Mouse (Mus musculus) stomach, embryonic 16.5 days (tissue): ENCODE data around the gene Abca4. TPM values are rescaled to one million over a fixed set of nuclear protein-coding genes. Genes with fewer than 3 reads are reported as not detected.
A peak's percentile ranks its signal among the peaks of the same experiment; 100 is the strongest.

Experiments
- ATAC-seq: fragments of 200-750 bp; cut with Nextera tagmentation; 2 replicates; pipeline ENCODE4 v1.8.0; 2017; ENCODE audit warnings: moderate number of reproducible peaks, moderate TSS enrichment; ENCODE audit not compliant: insufficient read depth, low FRiP score
- H3K27ac ChIP-seq: fragments of 300-500 bp; sonication (generic); 2 replicates; pipeline ENCODE4 v1.5.1; 2014; ENCODE audit warnings: low read length
- H3K27me3 ChIP-seq: fragments of 300-500 bp; sonication (generic); 2 replicates; pipeline ENCODE4 v1.6.1; 2014; ENCODE audit warnings: low read length, control low read depth, mixed read lengths; ENCODE audit not compliant: control insufficient read depth, insufficient read depth
- H3K36me3 ChIP-seq: fragments of 300-500 bp; sonication (generic); 2 replicates; pipeline ENCODE4 v1.6.1; 2014; ENCODE audit warnings: low read length; ENCODE audit not compliant: control insufficient read depth, insufficient read depth
- H3K4me1 ChIP-seq: fragments of 300-500 bp; sonication (generic); 2 replicates; pipeline ENCODE4 v1.6.1; 2014; ENCODE audit warnings: low read length, control low read depth, mixed read lengths; ENCODE audit not compliant: control insufficient read depth, insufficient read depth
- H3K4me2 ChIP-seq: fragments of 300-500 bp; sonication (generic); 2 replicates; pipeline ENCODE4 v1.6.1; 2014; ENCODE audit warnings: low read depth, low read length, mixed read lengths
- H3K4me3 ChIP-seq: fragments of 300-500 bp; sonication (generic); replicated peaks from 2 replicates; pipeline ENCODE4 v1.5.1; 2014; ENCODE audit warnings: mild to moderate bottlenecking, low read length
- H3K9ac ChIP-seq: fragments of 300-500 bp; sonication (generic); 2 replicates; pipeline ENCODE4 v1.6.1; 2014; ENCODE audit warnings: low read length
- H3K9me3 ChIP-seq: fragments of 300-500 bp; sonication (generic); replicated peaks from 2 replicates; pipeline ENCODE4 v1.6.1; 2016; ENCODE audit warnings: low read length, control low read depth; ENCODE audit not compliant: control insufficient read depth
- WGBS: fragments of 180-500 bp; shearing (Covaris S2); extraction: QIAGEN DNeasy Blood & Tissue Kit; methylation state at CpG from one replicate; pipeline ENCODE4 v1.1.7; 2014; 5-methylcytosine and 5-hydroxymethylcytosine counted together
- polyA plus RNA-seq: library from polyadenylated mRNA; unstranded; fragments of >200 nt; fragmentation: Nextera tagmentation; extraction: Ambion mirVana; gene quantifications from 2 replicates; pipeline ENCODE4 v1.2.1, GENCODE M21; 2015

The Abca4 gene
- polyA plus RNA-seq, 1 experiment from 2014 or later: 0.84 TPM

GRCm38 (mm10) chr3:122111141-122111981 is 67.1 kb downstream of the Abca4 start:
- no peaks in the 10 kb centered on the region for H3K27me3 ChIP-seq
- no peaks in the 10 kb centered on the region for H3K36me3 ChIP-seq
- H3K27ac ChIP-seq: no peak overlapping the region
- peaks cover 14% of the 10 kb centered on the region; the same call in 1 of the 2 replicates for H3K4me1 ChIP-seq
- no peak overlapping the region for H3K4me3 ChIP-seq
- H3K4me2 ChIP-seq: no peak overlapping the region
- WGBS: 43% methylated on average over 9 of the region's 9 CpGs
- H3K9ac ChIP-seq: no peak overlapping the region
- no peaks in the 10 kb centered on the region for H3K9me3 ChIP-seq
- ATAC-seq: no peak

- Histone ChIP-seq H3K36me3 (no peaks in the 10 kb centered on the region), H3K4me3 (no peak overlapping the region), H3K27ac (peak overlapping the region; percentile 72), H3K9ac (peak overlapping the region; percentile 20; the same call in 1 of the 2 replicates), H3K9me3 (no peaks in the 10 kb centered on the region), H3K4me1 (peaks cover 18% of the 10 kb centered on the region), H3K27me3 (no peaks in the 10 kb centered on the region), H3K4me2 (no peak overlapping the region)
- ATAC-seq: no peak
- 27% methylated on average over 9 of the region's 9 CpGs for WGBS
Observed at GRCm38 (mm10) chr3:122118651-122119214, 74.5 kb downstream of the Abca4 start.

- Histone ChIP-seq H3K9me3 (no peaks in the 10 kb centered on the region), H3K4me2 (no peak overlapping the region), H3K9ac (no peak overlapping the region), H3K27me3 (no peaks in the 10 kb centered on the region), H3K36me3 (no peaks in the 10 kb centered on the region), H3K4me1 (peaks cover 18% of the 10 kb centered on the region), H3K27ac (peak overlapping the region; percentile 4; the same call in 1 of the 2 replicates), H3K4me3 (no peak overlapping the region)
- WGBS: 79% methylated on average over 7 of the region's 7 CpGs
- ATAC-seq: no peak
Observed at GRCm38 (mm10) chr3:122119733-122120132, 75.5 kb downstream of the Abca4 start.

- Histone ChIP-seq H3K4me2 (no peak overlapping the region), H3K9me3 (no peaks in the 10 kb centered on the region), H3K27me3 (no peaks in the 10 kb centered on the region), H3K9ac (no peak overlapping the region), H3K4me3 (no peak overlapping the region), H3K27ac (peak overlapping the region; percentile 4), H3K4me1 (peaks cover 18% of the 10 kb centered on the region), H3K36me3 (no peaks in the 10 kb centered on the region)
- no peak for ATAC-seq
- WGBS: 77% methylated on average over 7 of the region's 7 CpGs
Observed at GRCm38 (mm10) chr3:122120217-122120616, 76.0 kb downstream of the Abca4 start.

GRCm38 (mm10) chr3:122122127-122122663 is 78.0 kb downstream of the Abca4 start:
- H3K27ac ChIP-seq: peak overlapping the region; percentile 61; the same call in 1 of the 2 replicates
- peak overlapping the region; percentile 53 for H3K4me2 ChIP-seq
- H3K4me3 ChIP-seq: peak overlapping the region; percentile 40
- 4% methylated on average over 17 of the region's 17 CpGs for WGBS
- H3K9ac ChIP-seq: peak overlapping the region; percentile 53
- H3K9me3 ChIP-seq: no peaks in the 10 kb centered on the region
- ATAC-seq: peak; percentile 91
- no peaks in the 10 kb centered on the region for H3K27me3 ChIP-seq
- no peaks in the 10 kb centered on the region for H3K36me3 ChIP-seq
- H3K4me1 ChIP-seq: peaks cover 18% of the 10 kb centered on the region

- H3K27ac ChIP-seq: peak overlapping the region; percentile 61; the same call in 1 of the 2 replicates
- no peaks in the 10 kb centered on the region for H3K36me3 ChIP-seq
- H3K9me3 ChIP-seq: no peaks in the 10 kb centered on the region
- WGBS: 79% methylated on average over 8 of the region's 8 CpGs
- no peak overlapping the region for H3K9ac ChIP-seq
- H3K4me1 ChIP-seq: peaks cover 18% of the 10 kb centered on the region
- no peaks in the 10 kb centered on the region for H3K27me3 ChIP-seq
- ATAC-seq: no peak
- peak overlapping the region; percentile 53 for H3K4me2 ChIP-seq
- no peak overlapping the region for H3K4me3 ChIP-seq
Observed at GRCm38 (mm10) chr3:122122838-122123237, 78.6 kb downstream of the Abca4 start.

GRCm38 (mm10) chr3:122128999-122129493 is 84.8 kb downstream of the Abca4 start:
- WGBS: 29% methylated on average over 17 of the region's 17 CpGs
- Histone ChIP-seq H3K4me1 (peaks cover 3% of the 10 kb centered on the region; the same call in 1 of the 2 replicates), H3K27ac (no peak overlapping the region), H3K36me3 (no peaks in the 10 kb centered on the region), H3K4me2 (no peak overlapping the region), H3K27me3 (peaks cover 3% of the 10 kb centered on the region; the same call in 1 of the 2 replicates), H3K9ac (no peak overlapping the region), H3K9me3 (no peaks in the 10 kb centered on the region), H3K4me3 (no peak overlapping the region)
- ATAC-seq: no peak

GRCm38 (mm10) chr3:122130771-122131170 is 86.5 kb downstream of the Abca4 start:
- H3K4me1 ChIP-seq: peaks cover 3% of the 10 kb centered on the region; the same call in 1 of the 2 replicates
- H3K27ac ChIP-seq: peak overlapping the region; percentile 49
- no peak overlapping the region for H3K9ac ChIP-seq
- no peak overlapping the region for H3K4me3 ChIP-seq
- H3K9me3 ChIP-seq: no peaks in the 10 kb centered on the region
- peaks cover 3% of the 10 kb centered on the region; the same call in 1 of the 2 replicates for H3K27me3 ChIP-seq
- no peaks in the 10 kb centered on the region for H3K36me3 ChIP-seq
- WGBS: 37% methylated on average over 4 of the region's 4 CpGs
- no peak overlapping the region for H3K4me2 ChIP-seq
- peak; percentile 67 for ATAC-seq

GRCm38 (mm10) chr3:122131633-122132032 is 87.4 kb downstream of the Abca4 start:
- WGBS: 27% methylated on average over 3 of the region's 3 CpGs
- Histone ChIP-seq H3K4me1 (peaks cover 3% of the 10 kb centered on the region; the same call in 1 of the 2 replicates), H3K36me3 (no peaks in the 10 kb centered on the region), H3K9me3 (no peaks in the 10 kb centered on the region), H3K9ac (no peak overlapping the region), H3K4me3 (no peak overlapping the region), H3K27ac (peak overlapping the region; percentile 49), H3K4me2 (no peak overlapping the region), H3K27me3 (peaks cover 3% of the 10 kb centered on the region; the same call in 1 of the 2 replicates)
- ATAC-seq: peak; percentile 79
